9 mouse cellular contexts compared by ENCODE assay signal in the genomic region with DNA sequence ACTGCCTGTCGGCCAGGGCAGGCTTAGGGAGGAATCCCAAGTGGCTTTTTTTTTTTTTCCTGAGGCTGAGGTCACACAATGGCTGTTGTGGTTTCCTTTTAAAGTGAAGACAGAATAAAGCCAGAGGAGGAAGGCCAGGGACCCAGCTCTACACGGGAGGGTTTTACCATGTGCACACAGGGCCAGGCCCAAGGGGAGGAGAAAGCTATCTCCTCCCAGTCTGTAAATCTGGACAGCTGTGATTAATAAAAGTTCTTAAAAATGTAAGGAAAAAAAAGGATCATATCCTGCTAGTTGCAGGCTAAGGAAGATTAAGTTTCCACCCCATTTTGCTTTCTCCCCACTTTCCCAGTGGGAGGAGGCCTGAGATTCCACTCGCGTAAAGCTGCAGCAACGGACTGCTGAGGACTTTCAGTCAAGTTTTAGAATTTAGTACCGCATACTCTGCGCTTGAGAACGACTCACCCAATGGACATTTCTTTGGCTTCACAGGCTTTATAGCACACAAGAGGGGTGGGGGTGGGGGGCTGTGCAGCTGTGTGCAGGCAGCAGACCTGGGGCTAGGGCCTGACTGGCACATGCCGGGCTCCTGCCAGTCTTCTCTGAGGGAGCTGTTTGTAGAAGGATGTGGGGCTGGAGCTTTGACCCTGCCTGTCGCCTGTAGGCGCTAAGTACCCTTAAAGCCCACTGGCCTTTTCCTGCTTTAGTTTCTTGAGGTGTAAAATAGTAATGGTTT.
DNase-seq lines count a peak whose midpoint lies in the region; ATAC-seq and TF ChIP-seq lines count a peak whose summit lies in the region.
"Had no signal": no experiment of that assay in that cellular context is flagged by ENCODE, and none has a peak within 500 bp of the region (broad histone marks: within the 10 kb centered on the region; RNA-seq: fewer than 3 reads in every experiment).

No protein-coding gene starts in this region.

- H3K36me3 ChIP-seq in kidney, embryonic 15.5 days = peaks cover 26% of the 10 kb centered on the region
- H3K36me3 ChIP-seq in embryonic facial prominence, embryonic 11.5 days (replicated peaks; ENCODE audit: control insufficient read depth, insufficient read depth, low read depth, low read length) = no peaks in the 10 kb centered on the region; the same call in 1 of the 2 replicates
- peaks cover 11% of the 10 kb centered on the region for H3K36me3 ChIP-seq in heart, postnatal 0 days (replicated peaks; ENCODE audit: control insufficient read depth, insufficient read depth, low read length)
- H3K36me3 ChIP-seq in midbrain, embryonic 12.5 days = peaks cover 13% of the 10 kb centered on the region

- no peak overlapping the region for H3K4me3 ChIP-seq in kidney, embryonic 15.5 days (replicated peaks)
- no peak overlapping the region for H3K4me3 ChIP-seq in embryonic facial prominence, embryonic 11.5 days (ENCODE audit: low read depth, low read length)
- H3K4me3 ChIP-seq in heart, postnatal 0 days (ENCODE audit: low read depth, low read length) = no peak overlapping the region
- H3K4me3 ChIP-seq in midbrain, embryonic 12.5 days = no peak overlapping the region

- no peak for TF ChIP-seq CTCF in heart, postnatal 0 days (IDR thresholded peaks at IDR 0.05; ENCODE audit: low read depth)

- intact Hi-C loops in left cerebral cortex, postnatal 4 days (cut with DNase I) = no loop called here

- peak overlapping the region; percentile 97 for H3K27ac ChIP-seq in kidney, embryonic 15.5 days
- H3K27ac ChIP-seq in embryonic facial prominence, embryonic 11.5 days (replicated peaks; ENCODE audit: low read depth, low read length) = peak overlapping the region; percentile 95
- peak overlapping the region; percentile 66 for H3K27ac ChIP-seq in heart, postnatal 0 days (ENCODE audit: low read depth)
- peak overlapping the region; percentile 77 for H3K27ac ChIP-seq in midbrain, embryonic 12.5 days (replicated peaks)

- H3K4me2 ChIP-seq in kidney, embryonic 15.5 days = peak overlapping the region; percentile 30; the same call in 1 of the 2 replicates
- H3K4me2 ChIP-seq in embryonic facial prominence, embryonic 11.5 days (ENCODE audit: low read depth, low read length) = peak overlapping the region; percentile 36; the same call in 1 of the 2 replicates
- H3K4me2 ChIP-seq in heart, postnatal 0 days (ENCODE audit: low read depth, low read length) = peak overlapping the region; percentile 2; the same call in 1 of the 2 replicates
- H3K4me2 ChIP-seq in midbrain, embryonic 12.5 days (replicated peaks) = 0 out of 2 replicates have a peak overlapping the region, but pooled peaks have one; percentile 7

- no peaks in the 10 kb centered on the region for H3K27me3 ChIP-seq in kidney, embryonic 15.5 days
- no peaks in the 10 kb centered on the region for H3K27me3 ChIP-seq in embryonic facial prominence, embryonic 11.5 days (ENCODE audit: control insufficient read depth, insufficient read depth, low read length)
- no peaks in the 10 kb centered on the region for H3K27me3 ChIP-seq in heart, postnatal 0 days (ENCODE audit: control insufficient read depth, insufficient read depth, low read length)
- H3K27me3 ChIP-seq in midbrain, embryonic 12.5 days = no peaks in the 10 kb centered on the region

- TF ChIP-seq EP300 in heart, postnatal 0 days (IDR thresholded peaks at IDR 0.05; ENCODE audit: low read depth) = no peak

- H3K9ac ChIP-seq in kidney, embryonic 15.5 days = no peak overlapping the region
- peak overlapping the region; percentile 54 for H3K9ac ChIP-seq in embryonic facial prominence, embryonic 11.5 days (replicated peaks; ENCODE audit: low read length)
- H3K9ac ChIP-seq in heart, postnatal 0 days (replicated peaks; ENCODE audit: low read depth, low read length) = no peak overlapping the region; the same call in 1 of the 2 replicates
- H3K9ac ChIP-seq in midbrain, embryonic 12.5 days (replicated peaks) = 0 out of 2 replicates have a peak overlapping the region, but pooled peaks have one; percentile 11

- WGBS in kidney, embryonic 15.5 days = 20% methylated on average over 11 of the region's 11 CpGs
- WGBS in embryonic facial prominence, embryonic 11.5 days = 11% methylated on average over 11 of the region's 11 CpGs
- WGBS in heart, postnatal 0 days = 24% methylated on average over 11 of the region's 11 CpGs
- 32% methylated on average over 11 of the region's 11 CpGs for WGBS in midbrain, embryonic 12.5 days

- peaks cover 77% of the 10 kb centered on the region for H3K4me1 ChIP-seq in kidney, embryonic 15.5 days
- H3K4me1 ChIP-seq in embryonic facial prominence, embryonic 11.5 days (ENCODE audit: control insufficient read depth, insufficient read depth, low read length) = peaks cover 19% of the 10 kb centered on the region
- H3K4me1 ChIP-seq in heart, postnatal 0 days (ENCODE audit: control insufficient read depth, insufficient read depth) = peaks cover 49% of the 10 kb centered on the region
- H3K4me1 ChIP-seq in midbrain, embryonic 12.5 days = peaks cover 60% of the 10 kb centered on the region

- no peak for DNase-seq in kidney, adult 9 months
- peak; percentile 83 for DNase-seq in embryonic facial prominence, embryonic 11.5 days (ENCODE audit: low spot score)
- no peak for DNase-seq in heart, postnatal 0 days (ENCODE audit: low spot score)
- DNase-seq in right cerebral cortex, adult 2 months (ENCODE audit: low spot score in 2 of 2) = no peak
- DNase-seq in left cerebral cortex, postnatal 4 days = no peak
- DNase-seq in ovary, adult 18-20 months (ENCODE audit: low spot score) = no peak
- DNase-seq: lung, postnatal 36 days had no signal

- 0 out of 2 replicates have a peak, but pooled peaks have one; percentile 27 for ATAC-seq in kidney, embryonic 15.5 days (replicated peaks; ENCODE audit: low FRiP score)
- ATAC-seq in embryonic facial prominence, embryonic 11.5 days (replicated peaks; ENCODE audit: insufficient number of reproducible peaks, low FRiP score, low TSS enrichment, low read depth) = peak; percentile 41; the same call in 1 of the 2 replicates
- ATAC-seq in heart, postnatal 0 days (ENCODE audit: insufficient read depth, low read depth) = no peak
- peak; percentile 35; the same call in 1 of the 2 replicates for ATAC-seq in midbrain, embryonic 12.5 days (ENCODE audit: low FRiP score, low read depth)

- H3K9me3 ChIP-seq in kidney, embryonic 15.5 days (replicated peaks) = no peaks in the 10 kb centered on the region
- H3K9me3 ChIP-seq in embryonic facial prominence, embryonic 11.5 days (replicated peaks; ENCODE audit: control insufficient read depth, low read length) = no peaks in the 10 kb centered on the region
- H3K9me3 ChIP-seq in heart, postnatal 0 days (replicated peaks; ENCODE audit: control insufficient read depth, low read length) = no peaks in the 10 kb centered on the region
- H3K9me3 ChIP-seq in midbrain, embryonic 12.5 days = no peaks in the 10 kb centered on the region

Comparison
In these comparisons a context has a peak if more than half of its experiments do, and no peak if none do; other contexts are left out.
1. H3K9ac ChIP-seq: peak in embryonic facial prominence, embryonic 11.5 days (single experiment) and midbrain, embryonic 12.5 days (single experiment); none in kidney, embryonic 15.5 days (single experiment) and heart, postnatal 0 days (single experiment).
2. Peak in every context shown above with its lines, with median percentiles within 50 percentile points of each other: H3K27ac ChIP-seq and H3K4me2 ChIP-seq.